Mouse (Mus musculus) forebrain, embryonic 11.5 days (tissue): ENCODE measurements around the gene Cyp11a1. TPM values are rescaled to one million over a fixed set of nuclear protein-coding genes. Genes with fewer than 3 reads are reported as not detected.

Source experiments
- ATAC-seq: fragments of 200-750 bp; cut with Nextera tagmentation; replicated peaks from 2 replicates; pipeline ENCODE4 v1.8.0; 2017; ENCODE audit warnings: moderate TSS enrichment; ENCODE audit not compliant: low FRiP score
- DNase-seq: peaks from one replicate; pipeline ENCODE4 v3.0.0-alpha.2; 2017; ENCODE audit warnings: low spot score
- H3K27ac ChIP-seq: fragments of 300-500 bp; sonication (generic); 2 replicates; pipeline ENCODE4 v1.5.1; 2014; ENCODE audit warnings: low read depth, low read length
- H3K27me3 ChIP-seq: fragments of 300-500 bp; sonication (generic); 2 replicates; pipeline ENCODE4 v1.6.1; 2014; ENCODE audit warnings: mild to moderate bottlenecking, low read length, mixed read lengths; ENCODE audit not compliant: control insufficient read depth, insufficient read depth
- H3K36me3 ChIP-seq: fragments of 300-500 bp; sonication (generic); 2 replicates; pipeline ENCODE4 v1.6.1; 2014; ENCODE audit warnings: mild to moderate bottlenecking, low read length, moderate library complexity, mixed read lengths; ENCODE audit not compliant: control insufficient read depth, insufficient read depth
- H3K4me1 ChIP-seq: fragments of 300-500 bp; sonication (generic); replicated peaks from 2 replicates; pipeline ENCODE4 v1.6.1; 2014; ENCODE audit warnings: low read length, mixed read lengths; ENCODE audit not compliant: control insufficient read depth, insufficient read depth
- H3K4me2 ChIP-seq: fragments of 300-500 bp; sonication (generic); 2 replicates; pipeline ENCODE4 v1.6.1; 2014; ENCODE audit warnings: low read depth, mild to moderate bottlenecking, low read length, moderate library complexity, mixed read lengths; ENCODE audit not compliant: severe bottlenecking
- H3K4me3 ChIP-seq: fragments of 300-500 bp; sonication (generic); 2 replicates; pipeline ENCODE4 v1.5.1; 2014; ENCODE audit warnings: low read depth, low read length
- H3K9ac ChIP-seq: fragments of 300-500 bp; sonication (generic); 2 replicates; pipeline ENCODE4 v1.6.1; 2014; ENCODE audit warnings: low read length
- H3K9me3 ChIP-seq: fragments of 300-500 bp; sonication (generic); 2 replicates; pipeline ENCODE4 v1.6.1; 2016; ENCODE audit warnings: low read length, mixed read lengths; ENCODE audit not compliant: control insufficient read depth
- WGBS: fragments of 180-500 bp; shearing (Covaris S2); extraction: QIAGEN DNeasy Blood & Tissue Kit; methylation state at CpG from one replicate; pipeline ENCODE4 v1.1.7; 2014; 5-methylcytosine and 5-hydroxymethylcytosine counted together
- polyA plus RNA-seq: library from polyadenylated mRNA; unstranded; fragments of >200 nt; fragmentation: Nextera tagmentation; extraction: Ambion mirVana; gene quantifications from 2 replicates; pipeline ENCODE4 v1.2.1, GENCODE M21; 2014

Cyp11a1 gene
- polyA plus RNA-seq, 1 experiment from 2014 or later: not detected

DNA sequence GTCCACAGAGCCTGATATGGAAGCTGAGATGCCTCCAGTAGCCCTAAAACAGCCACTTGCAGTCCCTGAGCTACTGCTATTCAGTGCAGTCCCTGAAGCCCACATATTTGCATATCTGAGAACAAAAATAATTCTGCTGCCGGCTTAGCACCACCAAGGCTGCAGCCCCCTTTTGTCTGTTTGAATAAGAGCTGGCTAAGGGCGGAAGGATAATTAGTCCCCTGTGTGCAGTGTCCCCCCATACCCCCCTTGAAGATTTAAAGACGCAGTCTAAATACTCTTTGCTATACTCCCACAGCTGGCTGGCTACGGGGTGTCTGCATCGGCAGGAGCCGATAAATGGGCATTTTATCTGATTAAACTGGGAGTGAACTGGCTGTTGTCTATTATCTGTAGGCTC lies 42.4 kb downstream of the Cyp11a1 start:
- peak; percentile 77 for ATAC-seq

DNA sequence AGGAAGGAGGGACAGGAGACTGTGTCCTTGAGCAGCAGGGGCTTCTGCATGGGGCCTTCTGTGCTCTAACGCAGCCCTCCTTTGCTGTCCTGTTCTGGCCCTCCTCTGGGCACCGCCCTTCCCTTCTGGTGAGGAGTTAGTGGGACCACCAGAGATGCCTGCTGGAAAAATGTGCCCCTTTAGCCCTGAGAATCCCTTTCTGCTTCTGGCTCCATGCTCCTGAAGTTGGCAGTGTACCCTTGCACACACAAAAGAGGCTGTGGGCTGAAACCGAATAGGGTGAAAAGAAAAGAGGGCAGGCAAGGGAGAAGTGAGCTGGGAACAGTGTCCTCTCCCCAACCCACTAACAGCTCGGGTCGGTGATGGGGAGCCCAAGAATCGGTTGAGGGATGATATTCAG lies 43.0 kb downstream of the Cyp11a1 start:
- no peak overlapping the region for H3K4me2 ChIP-seq

More for the DNA sequence above, 42.4 kb downstream of the Cyp11a1 start:
- no peaks in the 10 kb centered on the region for H3K36me3 ChIP-seq
- DNase-seq: peak; percentile 76
- H3K27ac ChIP-seq: peak overlapping the region; percentile 93
- H3K9me3 ChIP-seq: no peaks in the 10 kb centered on the region
- peak overlapping the region; percentile 45; the same call in 1 of the 2 replicates for H3K9ac ChIP-seq
- no peak overlapping the region for H3K4me3 ChIP-seq
- peak overlapping the region; percentile 29; the same call in 1 of the 2 replicates for H3K4me2 ChIP-seq
- WGBS: 6% methylated on average over 6 of the region's 6 CpGs
- H3K27me3 ChIP-seq: peaks cover 12% of the 10 kb centered on the region; the same call in 1 of the 2 replicates
- H3K4me1 ChIP-seq: peaks cover 64% of the 10 kb centered on the region

DNA sequence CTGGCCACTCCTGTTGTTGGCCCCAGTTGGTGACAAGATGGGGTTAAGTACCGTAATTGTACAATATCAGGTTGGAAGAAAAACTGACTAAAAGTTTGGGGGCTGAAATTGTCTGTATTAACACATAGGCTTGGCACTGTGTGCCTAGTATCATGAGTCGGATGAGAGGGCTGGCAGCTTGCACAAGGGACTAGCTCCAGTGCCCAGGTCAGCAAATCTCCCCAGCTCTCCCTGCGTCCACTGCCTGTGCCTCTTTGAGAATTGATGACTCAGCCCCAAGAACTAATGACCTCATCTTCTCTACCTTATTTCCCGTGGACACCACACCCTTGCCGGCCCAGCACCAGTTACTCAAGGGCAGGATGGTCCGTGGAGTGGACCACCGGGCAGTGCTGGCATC lies 43.6 kb downstream of the Cyp11a1 start:
- Histone ChIP-seq H3K4me2 (no peak overlapping the region), H3K36me3 (no peaks in the 10 kb centered on the region), H3K9ac (peak overlapping the region; percentile 53; the same call in 1 of the 2 replicates), H3K9me3 (no peaks in the 10 kb centered on the region), H3K4me3 (no peak overlapping the region), H3K27me3 (peaks cover 12% of the 10 kb centered on the region; the same call in 1 of the 2 replicates), H3K27ac (peak overlapping the region; percentile 93; the same call in 1 of the 2 replicates), H3K4me1 (peaks cover 56% of the 10 kb centered on the region)
- WGBS: 78% methylated on average over 7 of the region's 7 CpGs
- DNase-seq (no peak), ATAC-seq (no peak)

More for the DNA sequence above, 43.0 kb downstream of the Cyp11a1 start:
- DNase-seq (no peak), ATAC-seq (peak; percentile 19; the same call in 1 of the 2 replicates)
- Histone ChIP-seq H3K9ac (peak overlapping the region; percentile 53), H3K9me3 (no peaks in the 10 kb centered on the region), H3K36me3 (no peaks in the 10 kb centered on the region), H3K4me3 (no peak overlapping the region), H3K27me3 (peaks cover 12% of the 10 kb centered on the region; the same call in 1 of the 2 replicates), H3K27ac (peak overlapping the region; percentile 93), H3K4me1 (peaks cover 62% of the 10 kb centered on the region)
- 23% methylated on average over 6 of the region's 6 CpGs for WGBS

DNA sequence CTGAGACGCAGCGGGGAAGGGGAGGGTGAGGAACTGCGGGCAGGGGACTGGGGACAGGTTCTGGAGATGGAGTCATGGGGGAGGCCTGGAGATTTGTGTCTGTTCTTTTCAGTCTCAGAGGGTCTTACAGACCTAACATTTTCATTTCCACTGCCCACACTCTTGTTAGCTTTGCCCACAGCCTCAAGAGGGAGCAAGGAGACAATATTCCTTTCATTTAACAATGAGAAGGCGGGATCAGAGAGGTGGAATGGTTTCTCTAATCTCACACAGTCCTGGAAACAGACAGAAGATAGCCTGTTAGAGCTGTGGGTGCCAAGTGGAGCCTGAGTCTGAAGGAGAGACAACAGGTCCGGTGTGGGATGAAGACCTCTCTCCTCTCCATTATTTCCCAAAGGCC lies 45.7 kb downstream of the Cyp11a1 start:
- 23% methylated on average over 5 of the region's 5 CpGs for WGBS
- peaks cover 9% of the 10 kb centered on the region; the same call in 1 of the 2 replicates for H3K27me3 ChIP-seq
- DNase-seq: no peak

DNA sequence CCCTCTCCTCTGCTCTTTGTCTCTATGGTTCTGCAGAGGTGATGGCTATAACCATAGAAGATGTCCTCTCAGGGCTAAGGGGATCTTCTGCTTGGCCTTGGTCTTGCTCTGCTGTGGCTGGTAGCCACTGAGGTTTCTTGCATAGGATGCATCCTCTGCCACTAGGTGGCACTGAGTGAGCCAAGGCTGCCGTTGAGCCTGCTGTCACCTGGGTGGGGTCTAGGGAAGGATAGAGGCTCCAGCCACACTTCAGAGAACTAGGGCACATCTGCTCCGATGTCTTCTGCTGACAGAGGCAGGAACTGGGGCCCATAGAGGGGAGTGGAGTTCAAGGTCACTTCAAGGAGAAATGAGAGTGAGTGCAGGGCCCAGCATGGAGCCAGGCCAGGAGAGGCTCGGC lies 46.9 kb downstream of the Cyp11a1 start:
- ATAC-seq (0 out of 2 replicates have a peak, but pooled peaks have one; percentile 16), DNase-seq (peak; percentile 83)
- Histone ChIP-seq H3K27me3 (peaks cover 9% of the 10 kb centered on the region; the same call in 1 of the 2 replicates), H3K4me3 (no peak overlapping the region), H3K36me3 (no peaks in the 10 kb centered on the region), H3K9me3 (no peaks in the 10 kb centered on the region), H3K27ac (no peak overlapping the region), H3K4me1 (peaks cover 36% of the 10 kb centered on the region), H3K4me2 (no peak overlapping the region), H3K9ac (no peak overlapping the region)
- 19% methylated on average over 3 of the region's 3 CpGs for WGBS

More for the DNA sequence above, 45.7 kb downstream of the Cyp11a1 start:
- Histone ChIP-seq H3K4me1 (peaks cover 44% of the 10 kb centered on the region), H3K27ac (no peak overlapping the region), H3K9ac (no peak overlapping the region), H3K9me3 (no peaks in the 10 kb centered on the region), H3K4me3 (no peak overlapping the region), H3K4me2 (no peak overlapping the region), H3K36me3 (no peaks in the 10 kb centered on the region)
- no peak for ATAC-seq

DNA sequence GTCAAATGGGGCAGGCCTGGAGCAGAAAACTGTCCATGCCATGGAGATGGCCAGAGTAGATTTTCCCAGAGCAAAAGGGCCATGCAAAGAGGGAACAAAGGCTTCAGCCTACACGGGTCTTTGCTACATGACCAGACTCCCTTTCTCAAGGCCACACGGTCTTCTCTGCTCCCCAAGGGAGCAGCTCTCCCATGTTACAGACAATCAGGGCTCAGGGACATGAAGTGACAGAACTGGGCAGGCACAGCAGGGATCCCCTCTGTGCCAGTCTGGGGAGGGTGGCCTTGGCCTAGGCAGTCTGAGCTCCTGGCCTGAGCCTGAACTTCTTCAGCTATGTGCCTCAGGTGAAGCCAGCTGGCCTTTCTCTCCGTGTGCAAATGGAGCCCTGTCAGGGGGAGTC lies 47.3 kb downstream of the Cyp11a1 start:
- Histone ChIP-seq H3K36me3 (no peaks in the 10 kb centered on the region), H3K27ac (no peak overlapping the region), H3K4me3 (no peak overlapping the region), H3K4me2 (no peak overlapping the region), H3K27me3 (peaks cover 9% of the 10 kb centered on the region; the same call in 1 of the 2 replicates), H3K9ac (no peak overlapping the region; the same call in 1 of the 2 replicates), H3K4me1 (peaks cover 31% of the 10 kb centered on the region), H3K9me3 (no peaks in the 10 kb centered on the region)
- 45% methylated on average over 3 of the region's 3 CpGs for WGBS
- ATAC-seq (no peak), DNase-seq (no peak)

DNA sequence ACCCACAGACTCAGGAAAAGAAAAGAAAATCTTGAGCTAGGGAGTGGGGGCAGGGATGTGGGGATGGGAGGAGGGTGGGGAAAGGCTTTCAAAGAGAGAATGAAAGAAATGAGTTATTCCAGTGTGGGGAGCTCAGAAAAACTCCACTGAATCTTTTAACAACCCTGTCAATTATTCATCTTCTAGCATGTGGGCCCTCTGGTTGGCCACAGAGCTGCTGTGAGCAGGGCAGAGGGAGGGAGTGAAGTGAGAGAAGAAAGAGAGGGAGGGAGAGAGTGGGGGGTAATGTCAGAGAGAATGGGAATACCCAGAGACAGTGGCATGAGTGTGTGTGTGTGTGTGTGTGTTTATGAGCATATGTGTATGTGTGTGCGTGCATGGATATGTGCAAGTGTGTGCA lies 47.8 kb downstream of the Cyp11a1 start:
- DNase-seq: no peak
- 96% methylated on average over 1 of the region's 1 CpGs for WGBS
- no peak overlapping the region for H3K4me3 ChIP-seq
- peaks cover 29% of the 10 kb centered on the region for H3K4me1 ChIP-seq
- H3K27ac ChIP-seq: no peak overlapping the region
- H3K9me3 ChIP-seq: no peaks in the 10 kb centered on the region
- no peak overlapping the region; the same call in 1 of the 2 replicates for H3K9ac ChIP-seq
- H3K36me3 ChIP-seq: no peaks in the 10 kb centered on the region
- peaks cover 9% of the 10 kb centered on the region; the same call in 1 of the 2 replicates for H3K27me3 ChIP-seq
- no peak overlapping the region for H3K4me2 ChIP-seq
- no peak for ATAC-seq

DNA sequence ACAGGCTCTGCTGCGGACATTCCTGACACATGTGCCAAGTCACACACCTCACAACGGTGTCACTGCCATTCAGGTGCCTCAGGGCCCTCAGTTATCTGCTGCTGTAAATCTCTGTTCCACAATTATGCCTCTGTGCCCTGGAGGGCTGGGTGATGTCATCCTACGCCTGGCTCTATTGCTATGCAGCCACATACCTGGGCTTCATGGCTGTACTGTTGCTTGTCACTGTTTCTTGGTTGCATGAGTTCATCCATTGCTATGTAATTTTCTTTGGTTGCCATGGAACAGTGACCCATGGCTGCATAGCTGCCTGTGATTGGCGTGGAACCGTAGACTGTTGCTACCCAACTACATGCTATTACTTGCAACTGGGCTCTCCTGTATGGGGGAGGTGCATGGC lies 49.5 kb downstream of the Cyp11a1 start:
- Histone ChIP-seq H3K27me3 (peaks cover 3% of the 10 kb centered on the region; the same call in 1 of the 2 replicates), H3K4me1 (peaks cover 25% of the 10 kb centered on the region), H3K9me3 (no peaks in the 10 kb centered on the region), H3K4me3 (no peak overlapping the region), H3K27ac (no peak overlapping the region), H3K9ac (no peak overlapping the region), H3K36me3 (no peaks in the 10 kb centered on the region), H3K4me2 (no peak overlapping the region)
- 71% methylated on average over 5 of the region's 5 CpGs for WGBS
- ATAC-seq (no peak), DNase-seq (no peak)

DNA sequence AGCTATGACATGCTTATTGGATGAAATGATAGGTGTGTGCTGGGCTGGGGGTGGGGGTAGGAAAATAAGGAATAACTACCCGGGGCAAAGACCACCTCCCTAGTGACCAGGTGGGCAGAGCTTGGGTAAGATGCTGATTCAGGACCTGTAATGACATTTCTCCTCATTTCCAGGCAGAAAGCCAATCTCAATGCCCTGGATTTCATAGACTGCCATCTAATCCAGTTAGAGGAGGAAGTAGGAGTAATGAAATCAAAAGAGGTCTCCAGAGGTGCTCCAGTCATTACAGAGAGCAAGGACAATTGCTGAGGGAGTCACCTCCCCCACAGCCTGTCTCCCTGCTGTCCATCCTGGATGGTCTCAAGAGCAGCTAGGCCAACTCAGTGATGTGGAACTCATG lies 53.7 kb downstream of the Cyp11a1 start:
- ATAC-seq: no peak
- H3K9ac ChIP-seq: no peak overlapping the region
- DNase-seq: no peak
- H3K27ac ChIP-seq: no peak overlapping the region
- no peak overlapping the region for H3K4me3 ChIP-seq
- H3K4me1 ChIP-seq: peaks cover 13% of the 10 kb centered on the region; the same call in 1 of the 2 replicates
- H3K36me3 ChIP-seq: no peaks in the 10 kb centered on the region
- H3K9me3 ChIP-seq: no peaks in the 10 kb centered on the region
- WGBS: 56% methylated on average over 1 of the region's 1 CpGs
- H3K4me2 ChIP-seq: no peak overlapping the region
- no peaks in the 10 kb centered on the region for H3K27me3 ChIP-seq
